Mouse (Mus musculus) adrenal gland, postnatal 36 days (tissue): ENCODE data around the gene Rgs10. TPM values are rescaled to one million over a fixed set of nuclear protein-coding genes. Genes with fewer than 3 reads are reported as not detected.

Source experiments
- DNase-seq, 2 experiments: peaks; one replicate each; pipeline ENCODE4 v3.0.0; 2021; ENCODE audit warnings: mixed read lengths in 1 of 2
- long read RNA-seq, 2 experiments: library from polyadenylated mRNA; stranded (forward); transcript quantifications; one replicate each; pipeline ENCODE4 v2.0.0; 2021; ENCODE audit warnings: borderline sequencing depth in 2 of 2
- total RNA-seq, 2 experiments: library from RNA; stranded (reverse); gene quantifications; 2 replicates each; pipeline ENCODE4 v1.2.3; 2021

The Rgs10 gene
- total RNA-seq = 10 to 100 TPM; 10.6 to 19.7 TPM
- long read RNA-seq, experiment 1, transcript Rgs10-201 (5 exons, 880 nt) = major isoform, 19 of 23 reads
- long read RNA-seq, experiment 1, partial matches to known transcripts = 1 of 23 reads
- long read RNA-seq, experiment 1, other reads (novel, unspliced or antisense) = 3 of 23 reads
- long read RNA-seq, experiment 2, partial matches to known transcripts = 1 of 5 reads
- long read RNA-seq, experiment 2, other reads (novel, unspliced or antisense) = 0 of 5 reads

GRCm38 (mm10) chr7:128417930-128418779, at the start of gene Rgs10:
Rgs10 (minus strand) TSS chr7:128418758.
- peak; percentile 81 to 87 for DNase-seq

DNA sequence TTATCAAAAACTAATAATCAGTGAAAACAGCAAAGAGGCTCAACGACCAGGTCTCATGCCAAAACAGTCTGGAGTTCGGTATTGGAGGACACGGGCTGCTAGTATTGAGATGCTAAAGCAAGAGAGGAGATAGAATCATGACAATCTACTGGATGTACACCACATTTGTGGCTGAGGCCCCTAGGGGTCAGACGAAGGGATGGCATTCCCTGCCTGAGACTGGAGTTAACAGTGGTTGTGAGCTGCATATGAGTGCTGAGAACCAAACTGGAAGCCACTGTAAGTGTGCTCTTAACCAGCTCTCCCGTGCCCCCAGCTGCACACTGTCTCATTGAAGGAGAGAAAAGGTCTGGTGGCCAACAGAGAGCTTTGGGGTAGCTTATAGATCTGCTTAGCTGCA, 43.8 kb upstream of the Rgs10 start:
- DNase-seq = no peak

DNA sequence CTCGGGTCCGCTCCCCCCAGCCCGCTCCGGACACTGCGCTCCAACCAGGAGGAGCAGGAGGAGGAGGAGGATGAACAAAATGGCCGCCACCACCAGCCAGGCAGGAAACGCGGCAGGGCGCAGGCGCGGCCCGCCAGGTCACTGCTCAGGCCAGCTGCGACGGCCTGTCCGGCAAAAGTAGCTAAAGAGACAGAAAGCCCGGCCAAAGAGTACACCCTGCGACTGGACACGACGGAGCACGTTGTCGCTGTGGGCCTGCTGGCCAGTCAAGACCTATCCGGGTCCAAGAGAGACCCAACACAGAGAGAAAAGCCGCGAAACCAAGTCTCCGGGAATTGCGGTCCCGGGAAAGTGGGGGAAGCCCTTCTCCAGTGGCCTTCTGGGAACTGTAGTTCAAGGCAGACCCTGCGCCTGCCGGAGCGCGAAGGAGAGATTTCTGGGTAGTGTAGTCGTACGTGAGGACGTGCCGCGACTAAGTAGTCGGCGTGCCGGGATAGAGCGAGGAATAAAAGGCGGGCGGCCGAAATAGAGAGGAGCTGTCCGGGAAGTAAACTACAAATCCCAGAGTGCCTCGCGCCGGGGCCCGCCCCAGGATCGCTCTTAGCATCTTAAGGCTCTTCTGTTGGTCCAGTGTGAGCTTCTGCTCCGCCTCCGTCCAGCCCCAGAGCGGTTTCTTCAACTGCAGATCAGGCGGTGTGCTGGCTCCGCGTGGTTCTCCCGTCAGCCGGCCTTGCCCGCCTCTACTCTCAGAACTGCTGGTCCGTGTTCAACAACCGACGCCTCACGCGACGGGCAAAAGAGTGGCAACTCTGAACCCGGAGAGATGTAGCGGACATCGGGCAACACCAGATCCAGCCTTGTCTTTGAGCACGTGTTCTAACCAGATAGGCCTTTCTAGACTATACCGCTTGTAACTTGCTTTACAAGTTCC, 43.0 kb upstream of the Rgs10 start, which contains the start of gene Tial1:
TSS of gene Tial1 (minus strand) at position 433 of the 931 bp plus-strand sequence.
- peak; percentile 98 to 99 for DNase-seq

- DNase-seq = peak in 1 of 2 experiments; percentile 48
These were observed 42.3 kb upstream of the Rgs10 start for GRCm38 (mm10) chr7:128460865-128461228.

GRCm38 (mm10) chr7:128460131-128460864, 41.7 kb upstream of the Rgs10 start:
- peak; percentile 44 to 60 for DNase-seq

DNA sequence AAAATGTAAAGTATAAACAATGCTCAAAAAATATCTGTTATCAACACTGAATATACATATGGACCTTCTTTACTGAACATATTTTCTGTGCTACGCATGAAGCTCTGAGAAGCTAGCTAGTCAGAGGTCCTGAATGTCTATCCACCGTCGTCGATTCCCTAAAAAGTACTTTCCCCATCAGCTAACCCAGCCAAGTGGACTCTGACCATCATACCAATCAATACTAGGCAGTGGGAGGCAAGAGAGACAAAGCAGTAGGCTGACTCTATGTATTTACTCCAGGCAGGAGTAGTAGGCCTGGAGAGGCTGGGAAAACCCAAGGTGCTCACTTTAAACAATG, 41.2 kb upstream of the Rgs10 start:
- DNase-seq = no peak

GRCm38 (mm10) chr7:128458011-128458410, 39.5 kb upstream of the Rgs10 start:
- DNase-seq = no peak

DNA sequence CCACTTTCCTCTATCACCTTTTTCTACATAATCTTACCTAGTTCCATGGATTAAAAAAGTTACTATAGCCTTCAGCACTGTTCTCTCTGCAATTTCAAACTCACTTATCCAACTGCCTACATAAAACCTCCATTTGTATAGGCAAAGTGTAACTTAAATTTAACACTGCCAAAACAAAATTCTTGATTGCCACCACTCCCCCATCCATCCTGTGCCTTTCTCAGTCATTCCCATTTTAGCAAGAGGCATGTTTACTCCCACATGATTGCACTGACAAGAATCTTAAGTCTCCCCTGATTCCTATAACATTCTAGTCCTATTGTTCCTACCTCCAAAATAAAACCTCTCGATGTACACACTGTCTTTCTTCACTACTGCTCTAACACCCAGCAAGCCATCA, 34.2 kb upstream of the Rgs10 start:
- DNase-seq = no peak

DNA sequence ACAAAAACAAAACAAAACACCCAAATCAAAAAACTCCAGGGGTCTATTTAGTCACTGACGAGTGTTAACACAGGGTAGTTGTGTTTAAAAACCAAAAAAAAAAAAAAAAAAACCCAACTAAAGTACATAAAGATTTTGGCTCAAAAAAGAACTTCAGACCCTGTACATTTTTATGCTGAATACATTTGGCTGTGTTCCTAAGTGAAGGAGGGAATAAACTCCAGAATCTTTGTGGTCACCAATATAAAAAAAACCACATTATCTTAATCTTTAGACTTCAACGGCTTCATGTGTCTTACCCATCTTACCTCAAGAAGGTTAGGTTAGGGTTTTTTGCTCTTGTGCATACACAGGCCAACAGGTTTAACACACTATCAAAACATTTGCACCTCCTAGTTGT, 22.0 kb upstream of the Rgs10 start:
- DNase-seq = no peak

DNA sequence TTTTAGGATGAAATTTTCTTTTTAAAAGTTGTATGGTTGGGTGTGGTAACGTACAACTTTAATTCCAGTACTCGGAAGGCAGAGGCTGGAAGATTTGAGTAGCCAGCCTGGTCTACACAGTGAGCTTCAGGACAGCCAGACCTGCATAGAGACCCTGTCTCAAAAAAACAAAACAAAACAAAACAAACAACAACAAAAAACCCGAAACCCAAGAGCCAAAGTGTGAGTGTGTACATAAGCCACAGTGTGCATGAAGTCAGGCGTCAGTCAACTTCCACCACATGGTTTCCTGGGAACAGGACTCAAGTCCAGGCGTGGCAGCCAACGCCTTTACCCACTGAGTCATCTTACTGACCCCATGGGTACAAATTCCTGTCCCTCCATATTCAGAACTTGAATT, 20.7 kb upstream of the Rgs10 start:
- no peak for DNase-seq

DNA sequence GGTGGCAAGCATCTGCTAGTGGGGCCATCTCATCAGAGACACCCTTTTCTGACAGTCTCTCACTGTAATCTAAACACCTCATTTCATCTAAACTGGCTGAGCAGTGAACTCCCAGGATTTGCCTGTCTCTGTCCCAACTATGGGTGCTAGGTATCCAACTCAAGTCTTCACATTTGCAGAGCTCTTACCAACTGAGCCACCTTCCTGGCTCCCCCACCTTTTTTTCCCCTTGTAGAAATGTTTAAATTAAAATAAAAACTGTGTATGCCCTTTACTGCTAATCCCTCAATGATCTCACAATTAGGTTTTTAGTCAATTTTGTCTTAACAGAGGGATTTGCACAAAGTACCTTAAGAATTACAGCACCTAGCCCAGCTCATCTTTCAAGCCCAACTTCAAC, 19.6 kb upstream of the Rgs10 start:
- DNase-seq = no peak

DNA sequence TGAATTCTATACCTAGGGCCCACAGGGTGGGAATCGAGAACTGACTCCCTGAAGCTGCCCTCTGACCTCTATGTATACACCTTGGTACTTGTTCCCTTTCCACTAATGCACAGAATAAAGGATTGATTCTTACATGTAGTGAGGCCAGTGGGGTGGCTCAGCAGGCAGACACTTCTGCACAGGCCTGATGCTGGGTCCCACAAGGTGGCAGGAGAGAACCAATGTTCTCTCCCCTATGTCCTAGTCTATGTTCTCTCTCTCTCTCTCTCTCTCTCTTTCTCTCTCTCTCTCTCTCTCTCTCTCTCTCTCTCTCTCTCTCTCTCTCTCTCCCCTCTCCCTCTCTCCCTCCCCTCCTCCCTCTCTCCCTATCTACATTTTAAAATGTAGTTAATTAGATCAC, 14.7 kb upstream of the Rgs10 start:
- DNase-seq = peak in 1 of 2 experiments; percentile 16

DNA sequence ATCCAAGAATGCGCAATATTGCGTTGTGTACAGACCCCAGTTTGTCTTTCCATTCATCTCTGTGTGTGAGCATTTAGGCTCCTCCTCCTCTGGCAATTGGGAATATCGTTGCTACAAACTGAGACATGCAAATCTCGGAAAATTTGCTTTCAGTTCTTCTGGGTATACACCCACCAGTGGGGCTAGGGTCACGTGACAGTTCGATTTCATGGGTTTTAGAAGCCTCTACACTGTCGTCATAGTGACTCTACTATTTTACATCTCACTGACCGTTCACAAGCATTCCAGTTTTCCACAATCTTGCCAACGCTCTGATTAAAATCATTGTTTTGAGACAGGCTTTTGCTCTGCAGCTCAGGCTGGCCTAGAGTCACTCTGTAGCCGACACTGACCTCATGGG, 14.0 kb upstream of the Rgs10 start:
- no peak for DNase-seq

DNA sequence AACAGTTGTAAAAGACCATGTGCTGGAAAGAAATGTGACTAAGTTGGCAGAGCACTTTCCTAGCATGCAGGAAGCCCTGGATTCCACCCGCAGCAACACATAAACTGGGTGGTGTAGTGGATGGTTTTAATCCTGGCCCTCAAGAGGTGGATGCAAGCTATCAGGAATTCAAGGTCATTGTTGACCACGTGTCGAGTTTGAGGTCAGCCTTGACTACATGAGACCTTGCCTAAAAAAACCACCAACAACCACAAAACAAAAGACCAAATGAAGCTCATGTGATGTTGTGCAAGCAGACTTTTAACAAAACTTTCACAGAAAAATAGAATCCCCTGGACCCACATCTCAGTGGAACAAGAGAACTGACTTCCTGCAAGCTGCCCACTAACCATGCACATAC, 3.9 kb upstream of the Rgs10 start:
- peak in 1 of 2 experiments; percentile 12 for DNase-seq

DNA sequence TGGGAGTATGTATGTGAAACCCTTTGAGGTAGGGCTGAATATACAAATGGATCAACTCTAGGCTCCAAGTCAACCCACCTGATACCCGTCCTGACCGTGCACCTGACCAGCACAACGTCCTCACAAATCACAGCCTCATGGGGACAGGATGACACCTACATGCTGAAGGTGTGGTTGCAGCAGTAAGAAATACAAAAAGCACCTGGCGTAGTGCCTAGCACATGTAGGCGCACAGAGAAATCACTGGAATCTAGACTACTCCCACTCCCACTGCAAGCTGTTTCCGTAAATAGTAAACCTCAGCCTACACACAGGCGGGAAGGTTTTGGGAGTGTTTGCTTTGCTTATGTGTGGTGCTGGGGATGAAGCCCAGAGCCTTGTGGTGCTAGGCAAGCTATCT, 3.1 kb upstream of the Rgs10 start:
- no peak for DNase-seq

- DNase-seq = no peak
These were observed 1.1 kb upstream of the Rgs10 start for GRCm38 (mm10) chr7:128419690-128420089.

DNA sequence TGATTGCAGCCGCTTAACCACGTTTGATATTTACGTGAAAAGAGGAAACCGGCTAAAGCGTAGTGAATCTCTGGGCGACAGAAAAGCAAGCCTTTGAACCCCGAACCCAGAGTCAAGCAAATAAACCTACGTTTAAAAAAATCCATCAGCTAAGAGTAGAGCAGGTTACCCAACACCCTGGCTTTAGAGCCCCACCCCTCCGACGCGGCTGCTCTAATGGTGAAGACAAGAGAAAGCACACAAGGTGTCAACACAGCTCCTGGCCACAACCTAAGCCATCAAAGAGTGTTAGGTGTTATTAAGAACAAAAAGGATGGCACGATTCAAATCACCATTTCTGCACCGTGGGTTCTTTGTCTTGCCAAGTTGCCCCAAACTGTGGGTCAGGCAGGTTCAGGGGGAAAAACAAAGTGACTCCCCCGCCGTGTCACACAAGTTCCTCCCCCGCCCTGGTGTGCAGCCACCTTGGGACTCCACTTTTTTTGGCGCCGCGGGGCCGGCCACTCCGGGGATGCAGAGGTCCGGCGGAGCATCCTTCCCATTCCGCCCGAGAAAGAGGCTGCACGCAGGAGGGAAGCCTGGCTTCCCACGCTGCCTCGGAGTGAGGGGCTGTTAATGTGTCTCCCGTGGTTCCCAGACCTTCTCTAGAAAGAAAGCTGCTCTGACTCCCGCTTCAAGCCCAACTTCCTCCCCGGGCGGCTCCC, 1.2 kb downstream of the Rgs10 start:
- no peak for DNase-seq

DNA sequence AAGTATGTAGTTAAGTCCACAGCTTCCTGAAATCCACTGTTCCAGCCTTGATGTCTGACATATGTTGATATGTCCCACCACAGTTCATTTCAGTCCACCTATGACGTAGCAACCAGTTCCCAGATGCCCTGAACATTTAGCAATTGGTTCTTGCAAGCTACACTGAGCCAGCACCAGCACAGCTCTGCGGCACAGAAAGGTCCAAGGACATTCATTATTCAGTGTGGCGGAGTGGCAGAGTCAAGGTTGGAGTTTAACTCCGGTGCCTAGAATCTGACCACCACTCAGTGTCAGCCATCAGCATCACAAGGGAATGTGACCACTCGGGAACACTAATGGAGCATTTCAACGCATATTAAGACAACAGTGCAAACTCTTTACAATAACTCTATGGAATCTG, 1.9 kb downstream of the Rgs10 start:
- peak in 1 of 2 experiments; percentile 54 for DNase-seq

GRCm38 (mm10) chr7:128414433-128414832, 4.1 kb downstream of the Rgs10 start:
- DNase-seq = no peak

- DNase-seq = no peak
These were observed 6.3 kb downstream of the Rgs10 start for GRCm38 (mm10) chr7:128412071-128412833.
